Mouse (Mus musculus) spleen, embryonic (tissue): ENCODE measurements at regions not wholly inside any gene's neighbourhood (a gene's known extent, or its start where the extent isn't known, plus 50 kb on each side); places are given as distances from the start of the nearest gene placed in this dataset.

ENCODE experiments used
- CTCF ChIA-PET: fragments of 350-600 bp; sonication (Branson Sonifier 250); formaldehyde crosslinking; loops from one replicate; lab custom pipeline; 2022; lab: Charles Lee

DNA sequence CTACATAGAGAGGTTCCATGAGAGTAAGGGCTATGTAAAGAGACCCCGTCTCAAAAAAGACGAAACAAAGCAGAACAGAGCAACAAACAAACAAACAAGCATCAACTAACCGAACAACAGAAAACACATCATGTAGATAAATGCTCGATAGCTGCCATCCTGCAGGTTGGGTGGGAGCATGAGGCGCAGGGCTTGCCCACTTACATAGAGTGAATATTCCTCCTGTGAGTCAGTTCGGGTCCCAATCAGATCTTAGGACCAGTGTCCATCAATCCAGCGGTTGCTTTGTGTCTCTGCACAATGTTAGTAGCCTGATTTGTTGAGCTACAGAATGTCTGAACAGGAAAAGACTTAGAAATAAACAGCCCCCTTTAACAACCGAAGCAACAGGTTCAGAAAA lies 129.4 kb upstream of the Rcn1 start:
- CTCF ChIA-PET: no interaction called here

DNA sequence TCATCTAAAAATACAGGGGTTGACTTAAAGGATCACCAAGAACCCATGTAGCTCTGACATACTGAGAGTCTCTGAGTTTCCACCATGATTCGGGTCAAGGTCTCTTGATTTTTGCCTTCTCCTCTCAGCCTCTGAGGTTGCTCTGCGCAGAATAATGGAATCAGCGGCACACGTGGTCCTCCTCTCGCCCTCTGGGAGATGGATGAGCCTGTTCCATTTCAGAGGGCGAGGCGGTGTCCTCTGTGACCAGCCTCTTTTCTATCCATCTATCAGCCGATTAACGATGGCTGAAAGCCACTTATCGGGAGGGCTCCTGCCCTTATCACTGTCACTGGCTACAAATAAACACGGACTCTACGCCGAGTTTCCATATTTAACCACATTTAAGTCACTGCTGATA lies 124.6 kb upstream of the Pax6 start:
- CTCF ChIA-PET: no interaction called here

DNA sequence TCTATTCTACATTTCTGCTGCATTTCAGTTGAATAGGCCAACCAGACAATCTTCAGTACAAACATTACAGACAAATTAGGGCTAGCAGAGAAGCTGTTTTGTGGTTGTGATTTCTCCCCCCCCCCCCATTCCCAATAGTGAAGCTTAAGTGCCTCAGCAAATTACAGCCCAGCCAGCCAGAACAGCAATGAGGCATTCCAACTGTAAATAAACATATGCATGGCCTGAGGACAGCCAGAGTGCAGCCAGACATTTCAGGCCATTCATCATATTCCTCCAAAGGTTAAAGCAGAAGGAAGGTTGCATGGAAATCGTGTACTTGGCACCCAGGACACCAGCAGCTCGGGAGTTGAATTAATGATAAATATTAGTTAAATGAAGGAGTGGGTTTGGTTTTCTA lies 116.6 kb upstream of the Pax6 start:
- CTCF ChIA-PET: no interaction called here

DNA sequence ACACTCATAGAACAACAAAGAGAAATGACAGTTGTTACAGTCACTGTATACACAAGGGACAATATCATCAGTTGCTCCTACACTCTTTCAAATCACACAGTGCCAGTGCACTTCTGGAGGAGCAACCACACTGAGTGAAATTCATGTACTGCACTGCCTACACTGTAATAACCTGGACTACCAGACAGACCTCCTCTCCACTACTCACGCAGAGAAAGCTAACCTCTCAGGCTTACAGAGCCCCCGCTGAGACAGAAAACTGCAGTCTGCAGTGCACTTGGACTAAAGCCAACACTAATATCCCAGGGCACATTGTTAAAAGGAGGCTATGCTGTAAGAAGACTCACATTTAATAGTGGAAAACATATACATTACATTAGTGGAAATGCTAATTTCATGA lies 81.9 kb upstream of the Pax6 start:
- CTCF ChIA-PET: no interaction called here

DNA sequence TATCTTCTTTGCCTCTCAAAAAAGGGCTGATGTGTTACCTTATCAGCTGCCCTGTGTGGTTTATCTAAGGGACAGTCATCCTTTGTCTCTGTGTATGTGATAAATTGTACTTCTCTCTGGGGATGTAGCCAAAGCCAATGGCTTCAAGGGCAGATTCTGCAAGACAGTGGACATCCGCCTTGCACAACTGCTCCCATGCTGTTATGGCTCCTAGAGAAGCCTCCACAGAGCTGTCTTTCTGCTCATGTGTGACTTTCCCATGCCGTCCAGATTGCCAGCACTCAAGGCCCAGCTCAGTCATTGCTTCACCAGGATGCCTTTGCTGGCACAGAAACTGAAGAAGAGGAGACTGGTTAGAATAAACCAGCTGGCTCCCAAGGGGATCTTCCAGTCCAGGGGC lies 74.6 kb upstream of the Pax6 start:
- CTCF ChIA-PET: no interaction called here

DNA sequence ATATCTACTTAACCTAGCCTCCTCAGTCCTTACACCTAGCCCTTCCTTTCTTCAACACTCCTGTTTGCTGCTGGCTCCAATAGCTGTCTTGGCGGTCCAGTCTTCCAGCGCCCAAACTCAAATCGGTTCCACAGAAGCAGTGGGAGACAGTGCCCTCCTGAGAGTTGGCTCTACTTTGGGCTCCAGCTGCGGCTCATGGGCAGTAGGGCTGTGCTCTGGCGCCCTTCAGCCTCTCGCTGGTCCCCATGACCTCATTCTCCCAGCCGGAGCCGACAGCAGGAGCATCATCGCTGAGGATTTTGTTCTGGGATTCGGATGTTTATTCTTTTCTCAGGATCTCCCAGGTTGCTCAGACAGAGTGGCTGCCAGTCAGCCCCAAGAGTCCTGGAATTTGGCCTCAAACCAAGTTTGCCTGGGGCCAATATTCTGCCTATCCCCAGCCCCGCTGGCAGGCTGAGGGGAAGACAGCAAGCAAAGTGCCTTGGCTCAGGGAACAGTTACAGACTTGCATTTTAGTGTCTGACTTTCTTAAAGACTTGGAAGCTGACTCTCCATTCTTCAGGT lies 64.1 kb upstream of the Pax6 start:
- CTCF ChIA-PET: no interaction called here

DNA sequence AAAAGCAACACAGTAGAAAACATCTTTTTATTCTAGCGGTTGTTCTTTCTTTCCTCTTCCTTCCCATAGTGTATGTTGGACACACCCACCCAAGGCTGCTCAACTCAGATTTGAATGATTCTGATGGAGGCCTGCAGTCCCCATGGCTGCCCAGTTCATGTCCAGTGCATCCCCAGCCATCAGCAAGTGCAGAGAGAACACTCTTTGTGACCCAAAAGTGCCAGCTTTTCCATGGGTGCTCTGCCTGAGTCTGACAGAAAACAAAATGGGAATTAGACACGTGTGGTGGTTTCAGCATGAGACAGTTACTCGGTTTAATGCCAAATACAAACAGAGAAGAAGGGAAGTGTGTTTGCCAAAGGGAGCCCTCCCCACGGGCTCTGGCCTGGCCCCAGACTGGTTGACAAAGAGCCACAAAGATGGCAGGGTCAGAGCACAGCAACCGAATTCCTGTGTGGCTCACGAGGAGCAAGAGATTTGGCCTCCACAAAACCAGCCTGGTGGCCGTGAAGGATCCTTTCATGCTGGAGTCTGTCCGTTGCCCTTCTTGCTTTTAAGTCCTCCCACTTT lies 60.6 kb upstream of the Pax6 start:
- CTCF ChIA-PET: no interaction called here

DNA sequence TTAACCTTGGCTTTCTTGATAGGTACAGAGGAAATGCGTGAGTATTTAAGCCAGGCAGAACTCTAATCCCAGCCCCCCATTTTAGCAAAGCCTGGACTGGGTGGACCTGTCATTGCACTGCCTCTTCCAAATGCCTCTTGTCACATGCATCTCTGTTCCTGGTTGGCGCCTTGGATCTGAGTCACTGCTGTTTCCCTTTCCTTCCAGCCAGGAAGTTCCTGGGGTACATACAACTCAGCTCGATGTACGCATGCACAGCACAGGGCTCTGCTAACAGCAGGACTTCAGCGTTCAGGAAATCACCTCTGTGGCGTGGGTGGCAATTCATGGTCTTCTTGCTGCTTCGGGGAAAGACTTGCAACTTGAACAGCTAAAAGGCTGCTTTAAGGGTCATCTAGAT lies 59.9 kb upstream of the Pax6 start:
- CTCF ChIA-PET: no interaction called here

DNA sequence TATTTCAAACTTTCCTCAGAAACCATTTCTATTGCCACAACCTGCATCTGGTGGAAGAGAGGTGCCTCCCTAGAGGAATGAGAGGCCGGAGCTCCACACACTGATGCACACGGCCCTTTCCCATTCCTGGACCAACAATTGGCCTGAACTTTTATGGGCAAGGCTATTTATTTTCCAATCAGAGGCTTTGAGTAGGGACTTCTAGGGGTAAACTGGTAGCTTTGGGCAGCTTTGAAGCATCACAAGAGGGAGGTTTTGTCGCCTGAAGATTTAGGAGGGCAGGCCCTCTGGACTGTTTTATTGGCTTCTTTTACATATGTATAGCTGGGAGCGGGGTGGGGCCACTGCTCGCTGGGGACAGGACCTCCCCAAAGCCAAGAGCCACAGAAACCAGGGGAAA lies 57.7 kb upstream of the Pax6 start:
- CTCF ChIA-PET: interaction anchor here (0.5 kb wide), 1 partner anchor 429 kb away, joined by 8 read pairs; no protein-coding TSS in a partner anchor

DNA sequence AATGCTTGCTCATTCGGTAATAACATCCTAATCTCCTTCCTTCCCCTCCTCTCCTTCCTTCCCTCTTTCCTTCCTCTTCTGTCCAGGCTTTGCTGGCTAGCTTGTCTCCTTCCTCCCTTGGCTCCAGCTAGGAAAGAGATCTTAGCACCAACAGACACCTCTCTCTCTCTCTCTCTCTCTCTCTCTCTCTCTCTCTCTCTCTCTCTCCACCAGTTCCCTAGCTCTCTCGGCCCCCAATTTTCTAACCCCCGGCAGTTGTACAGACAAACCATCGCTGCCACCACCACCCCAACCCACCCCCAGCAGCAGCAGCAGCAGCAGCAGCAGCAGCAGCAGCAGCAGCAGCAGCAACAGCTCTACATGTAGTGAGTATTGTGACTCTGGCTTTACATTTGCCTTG lies 57.0 kb upstream of the Pax6 start:
- CTCF ChIA-PET: interaction anchor here (0.5 kb wide), 1 partner anchor 428 kb away, joined by 8 read pairs; no protein-coding TSS in a partner anchor

DNA sequence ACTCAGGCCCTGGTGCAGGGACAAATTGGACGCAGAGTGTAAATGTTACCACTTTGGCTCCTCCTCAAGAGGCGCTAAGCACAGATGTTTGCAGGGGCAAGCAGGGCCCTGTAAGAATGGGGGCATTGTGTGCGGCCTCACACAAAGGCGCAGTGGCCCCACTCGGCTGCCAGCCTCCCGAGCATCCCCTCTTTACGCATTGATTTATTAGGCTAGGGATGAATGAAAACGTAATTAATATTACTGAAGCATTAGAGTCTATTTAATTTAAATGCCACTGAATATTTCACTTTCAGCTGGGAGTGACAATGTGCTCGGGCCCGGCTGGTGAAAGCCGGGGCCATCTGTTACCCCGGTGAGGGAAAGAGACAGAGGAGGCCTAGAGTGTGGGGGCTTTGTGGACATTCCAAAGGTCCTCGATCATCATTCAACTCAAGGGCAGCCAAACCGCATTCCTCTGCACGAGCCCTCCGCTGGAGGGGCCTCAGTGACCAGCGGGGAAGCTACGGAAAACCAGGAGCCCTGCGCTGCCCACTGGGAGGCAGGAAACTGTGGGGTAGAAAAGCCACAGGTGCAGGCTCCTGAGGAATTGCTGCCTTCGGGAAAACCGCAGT lies 56.5 kb upstream of the Pax6 start:
- CTCF ChIA-PET: no interaction called here

DNA sequence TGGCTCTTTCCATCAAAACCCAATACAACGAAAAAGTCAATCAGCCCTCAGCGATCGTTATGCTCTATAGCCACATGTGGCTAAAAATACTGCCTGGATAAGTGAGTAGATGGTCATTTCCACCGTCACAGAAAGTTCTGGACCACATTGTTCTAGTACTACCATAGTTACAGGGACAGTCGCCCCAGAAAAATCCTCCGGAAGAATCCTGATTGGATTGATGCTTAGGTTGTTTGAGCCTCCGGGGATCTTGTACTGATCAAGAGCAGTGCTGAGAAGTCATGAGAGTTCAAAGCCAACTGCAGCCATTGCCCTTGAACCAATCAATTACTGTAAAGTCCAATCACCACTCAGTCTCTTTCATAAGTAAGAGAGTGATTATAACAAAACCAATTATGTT lies 56.0 kb upstream of the Pax6 start:
- CTCF ChIA-PET: no interaction called here

DNA sequence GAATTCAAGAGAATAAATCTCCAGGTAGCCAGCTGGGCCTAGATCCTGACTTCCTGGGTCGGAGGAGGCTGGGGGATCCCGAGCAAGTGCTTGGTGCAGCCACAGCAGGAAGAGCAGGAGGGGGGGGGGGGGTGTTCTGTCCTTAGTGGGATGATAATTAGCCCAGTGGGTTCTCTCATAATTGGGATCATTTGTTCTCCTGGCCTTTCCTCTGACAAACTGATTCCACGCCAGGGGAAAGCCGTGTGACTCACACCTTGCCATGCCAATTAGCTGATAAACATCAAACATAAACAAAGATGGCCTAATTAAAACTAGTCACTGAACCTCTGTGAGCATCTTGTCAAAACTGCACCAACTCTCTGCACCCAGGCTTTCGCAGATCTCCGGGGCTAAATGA lies 55.5 kb upstream of the Pax6 start:
- CTCF ChIA-PET: no interaction called here

DNA sequence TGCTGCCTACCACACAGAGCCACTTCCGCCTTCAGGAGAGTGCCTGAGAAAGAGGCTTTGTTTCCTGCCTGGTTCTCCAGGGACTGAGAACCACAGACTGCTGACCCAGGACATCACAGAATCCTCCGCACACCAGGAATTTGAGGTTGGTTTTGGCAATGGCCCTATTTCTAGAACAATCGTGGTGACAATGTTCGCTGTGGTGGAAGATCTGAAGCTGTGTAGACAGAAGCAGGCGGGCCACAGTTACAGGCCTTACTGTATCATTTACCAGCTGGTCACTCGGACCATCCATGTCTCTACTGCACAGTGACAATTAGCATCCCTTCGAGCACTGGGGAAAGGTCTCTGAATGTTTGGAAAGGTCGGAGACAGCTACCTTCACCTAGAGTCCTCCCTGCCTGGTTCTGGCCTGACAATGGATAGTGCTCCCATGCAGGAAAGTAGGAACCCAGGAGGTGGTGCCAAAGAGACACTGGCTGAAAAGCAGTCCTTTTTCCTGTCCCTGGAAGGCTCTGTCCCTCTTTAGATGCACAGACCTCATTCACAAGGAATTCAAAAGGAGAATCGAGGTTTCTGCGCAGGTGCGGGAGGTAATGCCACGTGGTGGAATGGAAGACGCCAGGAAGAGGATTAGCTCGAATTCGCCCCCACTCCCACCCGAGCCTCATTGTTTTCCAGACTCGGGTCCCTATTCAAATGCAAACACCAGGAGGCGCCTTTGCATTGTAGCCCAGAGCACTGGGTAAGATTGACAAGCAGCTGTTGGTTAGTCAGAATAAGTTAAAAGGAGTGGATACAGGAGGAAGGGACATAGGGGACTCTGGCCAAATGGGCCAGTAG lies 52.6 kb upstream of the Pax6 start:
- CTCF ChIA-PET: no interaction called here
